Mouse (Mus musculus) C2C12 (cell line): ENCODE results near the gene Gm5767.

ENCODE experiments used
- CEBPB ChIP-seq: IDR thresholded peaks from one replicate; pipeline ENCODE4 v1.6.1; 2011; ENCODE audit warnings: low read depth, mild to moderate bottlenecking, control low read depth, moderate library complexity
- CTCF ChIP-seq: IDR thresholded peaks from one replicate; pipeline ENCODE4 v1.5.1; 2011; ENCODE audit not compliant: control insufficient read depth, insufficient read depth, insufficient read length
- MYOD1 ChIP-seq: IDR thresholded peaks from one replicate; pipeline ENCODE4 v1.6.1; 2011; ENCODE audit warnings: low read depth; ENCODE audit not compliant: control insufficient read depth, insufficient read length
- USF1 ChIP-seq: IDR thresholded peaks from one replicate; pipeline ENCODE4 v1.6.1; 2011; ENCODE audit warnings: low read depth, mild to moderate bottlenecking, control low read depth, moderate library complexity

DNA sequence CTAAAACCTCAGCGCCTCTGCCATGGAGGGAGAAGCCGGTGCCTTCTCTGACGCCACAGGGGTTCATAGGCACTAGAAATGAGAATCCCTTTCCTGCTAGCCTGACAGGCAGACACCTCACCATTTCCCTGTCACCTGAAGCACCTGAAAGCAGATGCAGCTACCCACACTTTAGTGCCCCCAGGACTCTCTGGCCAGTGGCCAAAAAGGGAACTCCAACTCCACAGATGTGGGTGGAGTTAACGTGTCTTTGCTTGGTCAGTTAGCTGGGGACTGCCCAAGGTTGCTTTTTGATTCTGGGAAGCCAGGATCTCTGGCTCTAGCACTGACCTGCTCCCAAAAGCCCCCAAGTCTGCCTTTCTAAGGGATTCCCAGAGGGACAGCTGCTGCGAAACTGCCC lies 11.1 kb upstream of the Gm5767 start:
- TF ChIP-seq CTCF: no peak
- no peak for TF ChIP-seq CEBPB
- no peak for TF ChIP-seq MYOD1
- TF ChIP-seq USF1: no peak
